Mouse (Mus musculus): ENCODE measurements around the gene Acsl5. TPM values are rescaled to one million over a fixed set of nuclear protein-coding genes. Genes with fewer than 3 reads are reported as not detected.

Acsl5 gene
- total RNA-seq, 2 experiments from 2014 or later, result 66.8 to 93.0 TPM

DNA sequence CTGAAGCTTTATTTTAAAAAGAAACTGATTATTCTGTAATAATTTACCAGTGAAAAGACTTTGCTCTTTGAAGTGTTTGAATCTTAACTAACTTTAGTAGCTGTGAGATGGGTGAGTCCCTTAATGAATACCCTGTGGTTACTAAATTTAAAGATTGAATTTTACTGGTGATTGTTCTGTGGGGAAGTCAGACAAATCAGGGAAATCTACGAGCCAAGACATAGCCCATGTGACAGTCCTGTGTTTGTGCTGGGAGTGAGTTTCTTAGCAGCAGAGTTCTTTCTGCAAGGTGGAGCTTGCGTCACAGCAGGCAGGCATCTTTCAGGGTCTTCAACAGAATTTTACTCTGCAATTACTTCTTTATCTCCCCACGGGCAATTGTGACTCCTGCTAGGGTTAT is 67.3 kb downstream of the Acsl5 start:
- ATAC-seq (ENCODE audit: poor library complexity, severe bottlenecking), result no peak

DNA sequence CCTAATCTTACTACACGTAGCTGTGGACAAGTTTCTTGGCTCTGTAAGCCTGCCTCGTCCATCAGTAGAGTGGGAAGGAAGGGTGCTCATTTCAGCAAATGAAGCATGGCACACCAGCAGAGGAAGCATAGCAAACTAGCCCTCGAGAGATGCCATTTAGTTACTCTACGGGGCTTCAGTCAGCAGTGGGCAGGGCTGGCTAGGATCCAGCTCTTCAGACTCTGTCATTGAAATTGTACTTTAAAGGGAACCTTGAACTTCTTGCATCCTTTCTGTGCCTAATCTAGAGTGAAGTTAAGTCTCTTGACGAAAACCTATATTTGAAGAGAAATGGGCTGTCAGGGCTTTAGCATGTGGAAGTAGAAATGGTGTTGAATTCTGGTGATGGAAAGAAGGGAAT is 67.8 kb downstream of the Acsl5 start:
- no peak for ATAC-seq (ENCODE audit: poor library complexity, severe bottlenecking)

DNA sequence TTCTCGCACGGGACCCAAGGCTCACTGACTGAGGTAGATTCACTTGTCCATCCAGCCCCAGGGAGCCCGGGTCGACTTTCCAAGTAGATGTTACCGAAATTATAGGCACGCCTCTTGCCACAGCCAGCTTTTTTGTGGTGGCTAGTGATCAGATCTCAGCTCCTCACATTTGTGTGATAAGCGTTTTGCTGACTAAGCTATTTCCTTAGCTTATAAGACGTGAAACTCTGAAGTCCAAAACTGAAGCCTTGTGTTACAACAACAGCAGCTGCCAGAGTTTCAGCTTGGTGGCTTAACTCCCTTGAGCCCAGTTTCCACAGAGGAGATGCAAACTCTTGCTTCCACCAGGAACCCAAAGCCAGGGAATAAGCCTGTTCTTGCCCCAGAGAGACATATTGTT is 70.9 kb downstream of the Acsl5 start:
- ATAC-seq (ENCODE audit: poor library complexity, severe bottlenecking), result no peak

DNA sequence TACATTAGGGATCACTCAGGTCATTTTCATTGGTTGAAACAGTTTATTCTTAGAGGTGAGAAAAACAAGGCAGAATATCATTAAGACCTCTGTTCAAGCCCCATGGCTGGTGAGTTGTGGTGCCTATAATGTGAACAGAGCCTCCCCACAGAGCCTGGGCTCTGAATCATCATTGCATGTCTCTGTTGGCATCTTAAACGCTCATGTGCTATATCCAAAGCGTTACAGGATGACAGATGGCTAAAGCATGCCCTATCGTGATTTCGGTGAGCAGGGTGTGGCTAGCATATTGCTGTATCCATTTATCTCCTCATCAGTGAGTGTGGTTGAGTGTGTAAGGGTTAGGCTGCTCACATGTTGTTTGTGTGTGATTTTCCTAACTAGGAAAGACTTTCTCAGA is 75.8 kb downstream of the Acsl5 start:
- ATAC-seq (ENCODE audit: poor library complexity, severe bottlenecking), result no peak

DNA sequence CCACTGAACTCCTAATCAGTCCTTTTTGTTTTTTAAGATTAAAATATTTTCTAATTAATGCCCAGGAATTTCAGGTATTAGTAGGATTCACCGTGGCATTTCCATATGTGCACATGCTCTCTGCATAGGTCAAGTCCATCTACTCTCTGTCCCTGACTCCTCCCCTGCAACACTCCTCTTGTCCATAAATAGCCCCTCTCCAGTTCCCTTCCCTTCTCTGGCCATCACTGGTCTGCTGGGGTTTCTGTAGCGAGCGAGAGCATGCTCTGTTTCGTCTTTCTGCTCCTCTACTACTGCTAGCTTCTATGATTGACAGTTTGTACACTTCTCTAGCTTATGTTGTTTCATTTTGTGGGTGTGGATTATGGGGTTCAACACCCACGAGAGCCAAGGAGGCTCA is 80.0 kb downstream of the Acsl5 start:
- ATAC-seq (ENCODE audit: poor library complexity, severe bottlenecking), result no peak

DNA sequence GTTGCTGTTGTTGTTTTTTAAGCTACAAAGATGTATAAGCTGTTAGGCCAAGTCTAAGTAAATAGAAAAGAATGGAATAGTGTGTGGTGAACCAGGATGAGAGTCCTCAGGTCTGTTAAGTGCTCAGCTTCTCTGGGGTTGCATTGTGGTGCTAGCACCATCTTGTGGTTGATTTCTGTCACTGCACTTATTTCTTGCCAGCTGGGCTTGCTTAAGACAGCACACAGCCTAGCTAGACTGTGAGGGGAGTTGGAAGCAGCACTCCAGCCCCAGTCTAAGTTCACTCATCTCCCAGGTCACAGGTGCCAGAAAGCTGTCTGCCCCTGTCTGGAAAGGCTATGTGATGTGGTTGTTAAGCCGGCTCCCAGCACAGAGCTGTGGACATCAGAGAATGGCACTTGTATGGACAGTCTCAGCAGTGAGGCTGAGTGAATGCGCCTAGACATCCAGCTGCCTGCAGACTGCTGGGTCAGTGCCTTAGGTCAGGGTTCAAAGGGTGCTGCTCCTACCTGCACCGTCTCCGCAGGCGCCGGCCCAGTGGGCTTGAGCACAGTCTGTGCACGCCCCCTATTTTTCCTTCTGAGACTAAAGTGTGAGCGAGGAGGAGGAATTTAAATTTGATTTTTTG is 81.0 kb downstream of the Acsl5 start:
- peak; percentile 96 for ATAC-seq (ENCODE audit: poor library complexity, severe bottlenecking)

DNA sequence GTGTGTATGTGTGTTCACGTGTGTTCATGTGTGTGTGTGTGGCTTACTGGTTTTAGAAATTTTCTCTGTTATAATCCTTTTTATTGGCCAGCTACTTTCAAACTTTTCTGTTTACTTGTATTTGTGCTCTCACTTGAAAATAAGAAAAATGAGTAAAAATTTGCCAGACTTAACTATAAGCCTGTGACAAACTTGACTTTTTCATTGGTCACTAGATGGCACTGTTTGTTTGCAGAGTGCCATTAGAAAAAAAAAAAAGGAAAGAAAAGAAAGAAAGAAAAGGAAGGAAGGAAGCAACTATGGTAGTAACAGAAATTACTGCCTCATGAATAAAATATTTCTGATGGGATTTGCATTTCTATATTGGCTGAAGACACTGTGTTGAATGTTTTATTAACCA is 84.1 kb downstream of the Acsl5 start:
- no peak for ATAC-seq (ENCODE audit: poor library complexity, severe bottlenecking)

DNA sequence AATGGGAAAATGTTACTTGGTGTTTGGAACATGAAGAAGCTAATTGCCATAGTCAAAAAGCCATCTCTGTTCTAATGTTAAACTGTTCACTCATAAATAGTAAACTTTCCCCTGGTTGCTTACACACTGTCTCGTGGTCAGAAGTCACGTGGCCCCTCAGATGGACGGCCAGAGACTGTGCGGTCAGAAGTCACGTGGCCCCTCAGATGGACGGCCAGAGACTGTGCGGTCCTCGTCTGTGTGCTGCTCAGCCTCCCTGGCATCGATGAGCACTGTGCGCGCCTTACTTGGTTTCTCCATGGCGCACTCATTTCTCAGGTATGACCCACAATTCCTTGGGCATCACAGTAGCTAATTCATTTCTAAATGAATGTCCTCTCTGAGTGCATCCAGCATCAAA is 84.7 kb downstream of the Acsl5 start:
- ATAC-seq (ENCODE audit: poor library complexity, severe bottlenecking), result no peak

DNA sequence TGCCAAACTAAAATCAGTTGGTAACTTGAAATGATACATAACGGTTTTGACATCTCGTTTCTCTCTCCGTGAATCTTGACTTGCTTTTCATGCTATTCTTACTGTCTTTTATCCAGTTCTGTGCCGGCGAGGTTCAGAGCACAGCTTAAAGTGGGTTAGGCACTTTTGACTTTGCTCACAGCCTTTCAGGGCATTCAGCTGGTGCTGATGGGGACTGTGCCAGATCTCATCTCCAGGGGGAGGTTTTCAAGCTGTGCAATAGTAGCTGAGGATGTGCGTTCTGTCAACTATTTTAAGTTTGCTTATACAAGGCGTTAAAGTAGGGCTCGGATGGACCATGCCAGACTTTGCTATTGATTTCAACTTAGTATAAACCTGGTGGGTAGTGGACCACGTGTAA is 85.3 kb downstream of the Acsl5 start:
- ATAC-seq (ENCODE audit: poor library complexity, severe bottlenecking), result no peak

DNA sequence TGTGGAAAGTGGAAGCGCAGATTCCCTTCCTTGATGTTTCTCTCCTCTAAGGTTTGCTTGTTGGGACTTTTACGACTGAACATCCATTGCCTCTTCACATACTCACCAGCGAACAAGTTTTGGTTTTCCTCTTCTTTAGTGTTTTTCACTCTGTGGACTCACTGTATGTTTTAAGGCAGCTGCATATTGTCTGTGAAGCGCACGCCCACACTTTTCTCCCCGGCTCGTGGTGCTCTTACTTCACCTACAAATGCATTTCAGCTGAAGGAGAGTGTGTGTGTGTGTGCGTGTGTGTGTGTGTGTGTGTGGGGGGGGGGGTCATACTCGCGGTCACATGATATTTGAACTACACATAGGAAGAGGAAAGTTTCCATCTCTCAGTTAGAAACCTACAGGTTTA is 85.9 kb downstream of the Acsl5 start:
- no peak for ATAC-seq (ENCODE audit: poor library complexity, severe bottlenecking)

DNA sequence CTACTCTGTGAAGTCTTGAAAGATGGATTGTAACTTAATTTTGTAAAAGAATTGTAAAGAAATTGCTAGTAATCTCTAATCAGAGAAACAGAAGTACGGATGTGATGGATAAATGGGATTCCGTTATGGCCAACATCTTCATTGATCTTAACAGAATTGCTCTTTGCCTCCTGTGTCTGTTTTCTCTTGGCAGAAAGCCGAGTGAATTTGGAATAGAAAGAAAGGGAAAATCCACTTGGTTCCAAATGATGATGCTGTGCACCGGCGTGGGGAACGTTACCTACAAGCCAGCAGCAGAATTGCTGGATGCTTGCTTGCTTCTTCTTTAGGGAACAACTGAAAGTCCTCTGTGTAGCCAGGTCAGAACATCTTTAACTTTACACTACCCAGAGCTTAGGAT is 88.8 kb downstream of the Acsl5 start:
- no peak for ATAC-seq (ENCODE audit: poor library complexity, severe bottlenecking)

DNA sequence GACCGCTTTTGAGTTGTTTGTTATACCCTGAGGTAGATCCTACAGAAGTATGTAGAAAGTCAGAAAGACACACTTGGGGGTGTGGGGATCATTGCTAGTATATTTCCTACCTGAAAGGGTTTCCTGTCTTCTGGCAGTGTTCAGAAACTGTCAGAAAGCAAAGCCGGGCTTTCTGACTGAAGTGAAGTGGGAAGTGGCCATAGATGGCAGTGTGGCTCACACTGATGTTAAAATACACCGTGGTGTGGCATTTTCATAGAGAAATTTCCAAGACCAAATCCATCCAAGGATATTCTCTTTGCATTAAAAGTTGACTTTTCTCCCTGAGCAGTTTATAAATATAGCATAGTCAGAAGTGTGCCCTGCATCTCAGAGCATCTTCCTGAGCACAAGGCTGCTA is 89.6 kb downstream of the Acsl5 start:
- no peak for ATAC-seq (ENCODE audit: poor library complexity, severe bottlenecking)

DNA sequence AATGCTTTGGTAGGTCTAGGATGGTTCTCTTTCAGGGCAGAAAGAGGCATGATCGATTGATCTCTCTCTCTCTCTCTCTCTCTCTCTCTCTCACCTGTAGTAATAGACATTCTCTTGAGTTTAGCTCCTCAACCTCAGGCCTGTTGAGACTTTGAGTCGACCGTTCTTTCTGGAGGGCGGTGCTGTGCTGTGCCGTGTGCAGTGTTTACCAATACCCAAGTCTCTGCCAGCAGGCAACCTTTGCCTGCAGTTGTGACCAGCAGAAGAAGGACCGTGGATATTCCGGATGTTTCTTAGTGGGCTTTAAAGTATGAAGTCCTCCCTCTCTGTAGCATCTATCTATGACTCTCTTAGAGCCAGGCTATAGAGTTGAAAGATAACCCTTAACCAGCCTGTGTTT is 90.7 kb downstream of the Acsl5 start:
- no peak for ATAC-seq (ENCODE audit: poor library complexity, severe bottlenecking)

DNA sequence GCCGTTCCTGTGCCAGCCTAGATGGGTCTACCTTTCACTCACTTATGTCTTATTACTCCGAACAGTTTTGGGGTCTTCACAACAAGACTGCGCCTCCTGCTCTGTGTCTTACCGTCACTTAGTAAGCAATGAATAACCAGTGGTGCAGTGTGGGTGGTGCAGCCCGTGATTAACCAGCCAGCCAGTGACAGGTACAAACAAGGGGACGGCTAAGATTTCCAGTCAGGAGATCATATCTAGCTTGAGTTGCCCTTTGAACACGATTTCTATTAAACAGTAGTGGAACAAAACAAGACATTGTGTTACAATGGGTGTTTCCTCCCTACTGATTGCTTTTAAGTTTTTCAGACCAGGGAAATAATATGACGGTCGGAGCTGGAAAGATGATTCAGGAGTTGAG is 91.5 kb downstream of the Acsl5 start:
- ATAC-seq (ENCODE audit: poor library complexity, severe bottlenecking), result no peak

Other genes starting within 250 kb of the Acsl5 start
- 1.7 and 1.8 TPM in 2 replicates for gene Gpam, start 124.7 kb upstream of the Acsl5 start, total RNA-seq (2015)
- 4.4 and 9.3 TPM in 2 replicates for gene Gpam, start 124.7 kb upstream of the Acsl5 start, total RNA-seq (2017)
- not detected in 2 replicates for gene Tectb, start 71.2 kb upstream of the Acsl5 start, total RNA-seq (2015)
- gene Tectb, start 71.2 kb upstream of the Acsl5 start, total RNA-seq (2017), result not detected in 2 replicates
- gene Gucy2g, start 10.7 kb upstream of the Acsl5 start, total RNA-seq (2015), result not detected in 2 replicates
- gene Gucy2g, start 10.7 kb upstream of the Acsl5 start, total RNA-seq (2017), result not detected in 2 replicates
- gene Zdhhc6, start 64.1 kb downstream of the Acsl5 start, total RNA-seq (2015), result 30.1 and 35.1 TPM in 2 replicates
- gene Zdhhc6, start 64.1 kb downstream of the Acsl5 start, total RNA-seq (2017), result 31.8 and 42.7 TPM in 2 replicates
- 20.9 and 23.0 TPM in 2 replicates for gene Vti1a, start 64.4 kb downstream of the Acsl5 start, total RNA-seq (2015)
- 31.7 and 34.3 TPM in 2 replicates for gene Vti1a, start 64.4 kb downstream of the Acsl5 start, total RNA-seq (2017)

Measured in megakaryocyte, adult 5-6 weeks (primary cell).